Mouse (Mus musculus): ENCODE data around the gene Olfr1046. TPM values are rescaled to one million over a fixed set of nuclear protein-coding genes. Genes with fewer than 3 reads are reported as not detected.

Gene Olfr1046
- polyA plus RNA-seq, 1 experiment from 2014 or later = not detected

Other genes with a start within 250 kb of the Olfr1046 start
- gene Olfr1029, start 245.4 kb downstream of the Olfr1046 start, polyA plus RNA-seq (2015; fragmentation: Nextera tagmentation; extraction: Ambion mirVana) = not detected in 2 replicates
- gene Olfr1030, start 240.0 kb downstream of the Olfr1046 start, polyA plus RNA-seq (2015; fragmentation: Nextera tagmentation; extraction: Ambion mirVana) = not detected in 2 replicates
- gene Olfr1031, start 229.0 kb downstream of the Olfr1046 start, polyA plus RNA-seq (2015; fragmentation: Nextera tagmentation; extraction: Ambion mirVana) = not detected in 2 replicates
- gene Olfr1032, start 213.8 kb downstream of the Olfr1046 start, polyA plus RNA-seq (2015; fragmentation: Nextera tagmentation; extraction: Ambion mirVana) = not detected in 2 replicates
- gene Olfr1033, start 198.7 kb downstream of the Olfr1046 start, polyA plus RNA-seq (2015; fragmentation: Nextera tagmentation; extraction: Ambion mirVana) = 0.16 and 0.41 TPM in 2 replicates
- not detected in 2 replicates for gene Olfr1034, start 173.5 kb downstream of the Olfr1046 start, polyA plus RNA-seq (2015; fragmentation: Nextera tagmentation; extraction: Ambion mirVana)
- not detected in 2 replicates for gene Olfr1036, start 145.3 kb downstream of the Olfr1046 start, polyA plus RNA-seq (2015; fragmentation: Nextera tagmentation; extraction: Ambion mirVana)
- gene Olfr1037, start 131.9 kb downstream of the Olfr1046 start, polyA plus RNA-seq (2015; fragmentation: Nextera tagmentation; extraction: Ambion mirVana) = not detected in 2 replicates
- not detected in 2 replicates for gene Olfr1039, start 83.4 kb downstream of the Olfr1046 start, polyA plus RNA-seq (2015; fragmentation: Nextera tagmentation; extraction: Ambion mirVana)
- not detected in 2 replicates for gene Olfr1040, start 72.6 kb downstream of the Olfr1046 start, polyA plus RNA-seq (2015; fragmentation: Nextera tagmentation; extraction: Ambion mirVana)
- not detected in 2 replicates for gene Olfr1042, start 57.5 kb downstream of the Olfr1046 start, polyA plus RNA-seq (2015; fragmentation: Nextera tagmentation; extraction: Ambion mirVana)
- not detected in 2 replicates for gene Olfr1043, start 51.8 kb downstream of the Olfr1046 start, polyA plus RNA-seq (2015; fragmentation: Nextera tagmentation; extraction: Ambion mirVana)
- gene Olfr1044, start 41.5 kb downstream of the Olfr1046 start, polyA plus RNA-seq (2015; fragmentation: Nextera tagmentation; extraction: Ambion mirVana) = not detected in 2 replicates
- gene Olfr52, start 33.6 kb downstream of the Olfr1046 start, polyA plus RNA-seq (2015; fragmentation: Nextera tagmentation; extraction: Ambion mirVana) = not detected in 2 replicates
- not detected in 2 replicates for gene Olfr1045, start 16.3 kb downstream of the Olfr1046 start, polyA plus RNA-seq (2015; fragmentation: Nextera tagmentation; extraction: Ambion mirVana)
- not detected in 2 replicates for gene Olfr1047, start 12.1 kb upstream of the Olfr1046 start, polyA plus RNA-seq (2015; fragmentation: Nextera tagmentation; extraction: Ambion mirVana)
- not detected in 2 replicates for gene Olfr1048, start 21.0 kb upstream of the Olfr1046 start, polyA plus RNA-seq (2015; fragmentation: Nextera tagmentation; extraction: Ambion mirVana)
- gene Olfr1049, start 39.0 kb upstream of the Olfr1046 start, polyA plus RNA-seq (2015; fragmentation: Nextera tagmentation; extraction: Ambion mirVana) = not detected in 2 replicates
- gene Olfr1051, start 59.8 kb upstream of the Olfr1046 start, polyA plus RNA-seq (2015; fragmentation: Nextera tagmentation; extraction: Ambion mirVana) = not detected in 2 replicates
- not detected in 2 replicates for gene Olfr1052, start 73.1 kb upstream of the Olfr1046 start, polyA plus RNA-seq (2015; fragmentation: Nextera tagmentation; extraction: Ambion mirVana)
- not detected in 2 replicates for gene Olfr1053, start 96.0 kb upstream of the Olfr1046 start, polyA plus RNA-seq (2015; fragmentation: Nextera tagmentation; extraction: Ambion mirVana)
- not detected in 2 replicates for gene Olfr1054, start 116.1 kb upstream of the Olfr1046 start, polyA plus RNA-seq (2015; fragmentation: Nextera tagmentation; extraction: Ambion mirVana)
- not detected in 2 replicates for gene Olfr1055, start 131.0 kb upstream of the Olfr1046 start, polyA plus RNA-seq (2015; fragmentation: Nextera tagmentation; extraction: Ambion mirVana)
- not detected in 2 replicates for gene Olfr1056, start 143.2 kb upstream of the Olfr1046 start, polyA plus RNA-seq (2015; fragmentation: Nextera tagmentation; extraction: Ambion mirVana)
- gene Olfr1057, start 159.1 kb upstream of the Olfr1046 start, polyA plus RNA-seq (2015; fragmentation: Nextera tagmentation; extraction: Ambion mirVana) = not detected in 2 replicates
- gene Olfr1058, start 169.2 kb upstream of the Olfr1046 start, polyA plus RNA-seq (2015; fragmentation: Nextera tagmentation; extraction: Ambion mirVana) = not detected in 2 replicates
- not detected in 2 replicates for gene Olfr1061, start 194.7 kb upstream of the Olfr1046 start, polyA plus RNA-seq (2015; fragmentation: Nextera tagmentation; extraction: Ambion mirVana)
- gene Olfr1062, start 207.4 kb upstream of the Olfr1046 start, polyA plus RNA-seq (2015; fragmentation: Nextera tagmentation; extraction: Ambion mirVana) = not detected in 2 replicates
- not detected in 2 replicates for gene Olfr1065, start 231.3 kb upstream of the Olfr1046 start, polyA plus RNA-seq (2015; fragmentation: Nextera tagmentation; extraction: Ambion mirVana)
- not detected in 2 replicates for gene Olfr1066, start 237.0 kb upstream of the Olfr1046 start, polyA plus RNA-seq (2015; fragmentation: Nextera tagmentation; extraction: Ambion mirVana)